Mouse (Mus musculus): ENCODE measurements around the gene Msgn1. TPM values are rescaled to one million over a fixed set of nuclear protein-coding genes. Genes with fewer than 3 reads are reported as not detected.

Gene Msgn1
- total RNA-seq, 2 experiments from 2014 or later, result not detected

- no peak for DNase-seq
These were observed 10.7 kb downstream of the Msgn1 start for GRCm38 (mm10) chr12:11198026-11198425.

GRCm38 (mm10) chr12:11196830-11197229, 11.9 kb downstream of the Msgn1 start:
- DNase-seq, result no peak

- DNase-seq, result peak; percentile 89
These were observed 12.6 kb downstream of the Msgn1 start for GRCm38 (mm10) chr12:11196142-11196597.

- DNase-seq, result no peak
These were observed 13.7 kb downstream of the Msgn1 start for GRCm38 (mm10) chr12:11195031-11195430.

- peak; percentile 92 for DNase-seq
These were observed 30.2 kb downstream of the Msgn1 start for GRCm38 (mm10) chr12:11178486-11179154.

- DNase-seq, result no peak
These were observed 31.1 kb downstream of the Msgn1 start for GRCm38 (mm10) chr12:11177408-11178394.

GRCm38 (mm10) chr12:11158670-11159069, 50.1 kb downstream of the Msgn1 start:
- DNase-seq, result no peak

Other genes starting within 250 kb of the Msgn1 start
- under 1 TPM; 0.12 to 0.36 TPM for gene Kcns3, start 57.9 kb downstream of the Msgn1 start, total RNA-seq (2021)
- gene Gen1, start 56.8 kb upstream of the Msgn1 start, total RNA-seq (2021), result 1 to 10 TPM; 7.1 to 7.3 TPM
- 10 to 100 TPM; 60.5 to 62.7 TPM for gene Smc6, start 56.9 kb upstream of the Msgn1 start, total RNA-seq (2021)
- gene Vsnl1, start 227.6 kb upstream of the Msgn1 start, total RNA-seq (2021), result 1 to 10 TPM; 3.6 to 5.0 TPM
- not detected for gene Rad51ap2, start 247.1 kb upstream of the Msgn1 start, total RNA-seq (2021)